Mouse (Mus musculus): ENCODE results near the gene Atg10. TPM values are rescaled to one million over a fixed set of nuclear protein-coding genes. Genes with fewer than 3 reads are reported as not detected.
"Not testable (repeated sequence)": the region's sequence is repeated elsewhere in the genome, so short reads cannot be mapped to it uniquely, and the experiment has no call there.

Gene Atg10
- polyA plus RNA-seq, 1 experiment from 2014 or later = 19.9 TPM

- H3K9ac ChIP-seq (ENCODE audit: low read depth, low read length) = no peak overlapping the region
- H3K4me2 ChIP-seq (ENCODE audit: low read length) = no peak overlapping the region
- TF ChIP-seq CTCF (IDR thresholded peaks at IDR 0.05; ENCODE audit: low read depth) = no peak
- ATAC-seq (replicated peaks; ENCODE audit: low FRiP score, low read depth) = no peak
- no peak overlapping the region for H3K4me3 ChIP-seq (replicated peaks; ENCODE audit: low read depth, low read length)
- H3K36me3 ChIP-seq (ENCODE audit: insufficient read depth, low read length) = no peaks in the 10 kb centered on the region
- H3K4me1 ChIP-seq (replicated peaks; ENCODE audit: insufficient read depth, low read length) = no peaks in the 10 kb centered on the region
- H3K27me3 ChIP-seq (ENCODE audit: insufficient read depth, low read length) = no peaks in the 10 kb centered on the region
- 74% methylated on average over 3 of the region's 3 CpGs for WGBS
- H3K27ac ChIP-seq = no peak overlapping the region
- H3K9me3 ChIP-seq (replicated peaks; ENCODE audit: low read length) = no peaks in the 10 kb centered on the region
- no peak for DNase-seq (ENCODE audit: low spot score)
Measured at GRCm38 (mm10) chr13:90933256-90933655, 290.5 kb downstream of the Atg10 start.

DNA sequence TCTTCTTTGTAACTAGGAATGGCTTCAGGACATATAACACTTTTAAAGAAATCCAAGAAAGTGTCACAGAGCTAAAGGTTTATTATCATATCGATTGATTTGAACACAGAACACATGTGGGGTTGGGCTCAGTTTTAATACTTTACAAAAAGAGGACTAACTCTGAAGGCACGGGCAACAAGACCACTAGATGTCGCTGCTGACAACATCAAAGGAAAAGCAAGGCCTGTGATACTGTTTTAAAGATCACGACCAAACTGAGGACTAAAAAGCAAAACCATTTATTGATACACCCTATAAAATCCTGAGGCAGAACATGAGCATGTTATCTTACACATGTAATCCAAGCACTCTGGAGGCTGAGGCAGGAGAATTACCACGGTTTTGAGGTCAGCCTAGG lies 293.9 kb downstream of the Atg10 start:
- no peak overlapping the region for H3K27ac ChIP-seq
- WGBS = 19% methylated on average over 5 of the region's 5 CpGs

DNA sequence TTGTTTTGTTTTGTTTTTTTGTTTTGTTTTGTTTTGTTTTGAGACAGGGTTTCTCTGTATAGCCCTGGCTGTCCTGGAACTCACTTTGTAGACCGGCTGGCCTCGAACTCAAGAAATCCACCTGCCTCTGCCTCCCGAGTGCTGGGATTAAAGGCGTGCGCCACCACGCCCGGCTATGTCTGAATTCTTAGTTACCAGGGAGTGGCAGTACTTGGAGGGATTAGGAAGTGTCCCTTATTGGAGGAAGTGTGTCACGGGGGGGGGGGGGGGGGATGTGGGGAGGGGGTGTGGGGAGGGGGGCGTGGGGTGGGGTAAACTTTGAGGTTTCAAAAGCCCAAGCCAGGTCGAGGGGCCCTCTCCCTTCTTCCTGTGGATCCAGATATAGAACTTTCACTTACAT lies 295.5 kb downstream of the Atg10 start:
- not testable (repeated sequence) for H3K4me2 ChIP-seq (ENCODE audit: low read length); H3K9ac ChIP-seq (ENCODE audit: low read depth, low read length); H3K4me1 ChIP-seq (replicated peaks; ENCODE audit: insufficient read depth, low read length); H3K27ac ChIP-seq; H3K9me3 ChIP-seq (replicated peaks; ENCODE audit: low read length); ATAC-seq (replicated peaks; ENCODE audit: low FRiP score, low read depth); DNase-seq (ENCODE audit: low spot score); H3K4me3 ChIP-seq (replicated peaks; ENCODE audit: low read depth, low read length); H3K27me3 ChIP-seq (ENCODE audit: insufficient read depth, low read length)
- 92% methylated on average over 9 of the region's 10 CpGs for WGBS
- H3K36me3 ChIP-seq (ENCODE audit: insufficient read depth, low read length) = peaks cover 16% of the 10 kb centered on the region; the same call in 1 of the 2 replicates

More for the DNA sequence above, 293.9 kb downstream of the Atg10 start:
- H3K4me2 ChIP-seq (ENCODE audit: low read length) = no peak overlapping the region
- peak; percentile 87 for TF ChIP-seq CTCF (IDR thresholded peaks at IDR 0.05; ENCODE audit: low read depth)
- no peaks in the 10 kb centered on the region for H3K27me3 ChIP-seq (ENCODE audit: insufficient read depth, low read length)
- H3K4me1 ChIP-seq (replicated peaks; ENCODE audit: insufficient read depth, low read length) = no peaks in the 10 kb centered on the region
- H3K4me3 ChIP-seq (replicated peaks; ENCODE audit: low read depth, low read length) = no peak overlapping the region
- H3K9ac ChIP-seq (ENCODE audit: low read depth, low read length) = no peak overlapping the region
- H3K9me3 ChIP-seq (replicated peaks; ENCODE audit: low read length) = no peaks in the 10 kb centered on the region
- DNase-seq (ENCODE audit: low spot score) (peak; percentile 83), ATAC-seq (replicated peaks; ENCODE audit: low FRiP score, low read depth) (no peak)
- peaks cover 16% of the 10 kb centered on the region; the same call in 1 of the 2 replicates for H3K36me3 ChIP-seq (ENCODE audit: insufficient read depth, low read length)

DNA sequence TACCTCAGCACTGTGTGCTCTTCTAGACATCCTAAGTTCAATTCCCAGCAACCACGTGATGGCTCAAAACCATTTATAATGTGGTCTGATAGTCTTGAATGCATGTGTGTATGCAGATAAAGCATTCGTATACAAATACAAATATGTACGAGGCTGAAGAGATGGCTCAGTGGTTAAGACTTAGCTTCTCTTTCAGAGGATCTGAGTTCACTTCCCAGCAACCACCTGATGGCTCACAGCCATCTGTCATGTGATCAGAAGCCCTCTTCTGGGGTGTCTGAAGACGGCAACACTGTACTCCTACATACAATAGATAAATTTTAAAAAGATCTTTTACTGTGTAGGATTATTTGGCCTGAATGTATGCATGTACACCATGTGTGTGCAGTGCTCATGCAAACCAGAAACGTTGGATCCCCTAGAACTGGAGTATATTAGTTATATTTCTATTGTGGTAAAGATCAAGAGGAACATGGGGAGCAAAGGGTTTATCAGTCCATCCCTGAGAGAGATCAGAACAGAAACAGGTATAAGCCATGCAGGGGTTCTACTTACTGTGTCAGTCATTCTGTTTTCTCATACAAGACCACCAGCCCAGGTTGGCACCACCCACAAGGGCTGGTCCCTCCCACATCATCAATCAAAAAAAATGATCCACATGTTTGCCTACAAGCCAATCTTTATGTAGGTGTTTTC lies 296.7 kb downstream of the Atg10 start:
- Histone ChIP-seq H3K9me3 (replicated peaks; ENCODE audit: low read length) (no peaks in the 10 kb centered on the region), H3K27me3 (ENCODE audit: insufficient read depth, low read length) (no peaks in the 10 kb centered on the region), H3K4me3 (replicated peaks; ENCODE audit: low read depth, low read length) (no peak overlapping the region), H3K4me2 (ENCODE audit: low read length) (no peak overlapping the region), H3K36me3 (ENCODE audit: insufficient read depth, low read length) (peaks cover 16% of the 10 kb centered on the region; the same call in 1 of the 2 replicates), H3K27ac (no peak overlapping the region), H3K9ac (ENCODE audit: low read depth, low read length) (no peak overlapping the region), H3K4me1 (replicated peaks; ENCODE audit: insufficient read depth, low read length) (0 out of 2 replicates have a peak, but pooled peaks cover 3% of the 10 kb centered on the region)
- ATAC-seq (replicated peaks; ENCODE audit: low FRiP score, low read depth) (no peak), DNase-seq (ENCODE audit: low spot score) (no peak)
- 75% methylated on average over 5 of the region's 5 CpGs for WGBS
- TF ChIP-seq CTCF (IDR thresholded peaks at IDR 0.05; ENCODE audit: low read depth) = no peak

GRCm38 (mm10) chr13:90926125-90926765 lies 297.5 kb downstream of the Atg10 start:
- Histone ChIP-seq H3K27ac (no peak overlapping the region), H3K36me3 (ENCODE audit: insufficient read depth, low read length) (peaks cover 16% of the 10 kb centered on the region; the same call in 1 of the 2 replicates), H3K4me1 (replicated peaks; ENCODE audit: insufficient read depth, low read length) (0 out of 2 replicates have a peak, but pooled peaks cover 3% of the 10 kb centered on the region), H3K9ac (ENCODE audit: low read depth, low read length) (no peak overlapping the region), H3K27me3 (ENCODE audit: insufficient read depth, low read length) (no peaks in the 10 kb centered on the region), H3K4me3 (replicated peaks; ENCODE audit: low read depth, low read length) (no peak overlapping the region), H3K4me2 (ENCODE audit: low read length) (no peak overlapping the region), H3K9me3 (replicated peaks; ENCODE audit: low read length) (no peaks in the 10 kb centered on the region)
- WGBS = 86% methylated on average over 7 of the region's 7 CpGs
- DNase-seq (ENCODE audit: low spot score) (no peak), ATAC-seq (replicated peaks; ENCODE audit: low FRiP score, low read depth) (no peak)
- no peak for TF ChIP-seq CTCF (IDR thresholded peaks at IDR 0.05; ENCODE audit: low read depth)

- 0 out of 2 replicates have a peak, but pooled peaks cover 3% of the 10 kb centered on the region for H3K4me1 ChIP-seq (replicated peaks; ENCODE audit: insufficient read depth, low read length)
- H3K9me3 ChIP-seq (replicated peaks; ENCODE audit: low read length) = no peaks in the 10 kb centered on the region
- no peak overlapping the region for H3K4me3 ChIP-seq (replicated peaks; ENCODE audit: low read depth, low read length)
- WGBS = 89% methylated on average over 5 of the region's 5 CpGs
- H3K4me2 ChIP-seq (ENCODE audit: low read length) = no peak overlapping the region
- no peak for ATAC-seq (replicated peaks; ENCODE audit: low FRiP score, low read depth)
- H3K36me3 ChIP-seq (ENCODE audit: insufficient read depth, low read length) = peaks cover 16% of the 10 kb centered on the region; the same call in 1 of the 2 replicates
- H3K9ac ChIP-seq (ENCODE audit: low read depth, low read length) = no peak overlapping the region
- H3K27me3 ChIP-seq (ENCODE audit: insufficient read depth, low read length) = no peaks in the 10 kb centered on the region
- no peak overlapping the region for H3K27ac ChIP-seq
- TF ChIP-seq CTCF (IDR thresholded peaks at IDR 0.05; ENCODE audit: low read depth) = no peak
- no peak for DNase-seq (ENCODE audit: low spot score)
Measured at GRCm38 (mm10) chr13:90925191-90925590, 298.6 kb downstream of the Atg10 start.
